Mouse (Mus musculus) heart, embryonic 16.5 days (tissue): ENCODE measurements at regions not wholly inside any gene's neighbourhood (a gene's known extent, or its start where the extent isn't known, plus 50 kb on each side); places are given as distances from the start of the nearest gene placed in this dataset.

Source experiments
- ATAC-seq: fragments of 200-750 bp; cut with Nextera tagmentation; replicated peaks from 2 replicates; pipeline ENCODE4 v1.8.0; 2017; ENCODE audit warnings: moderate number of reproducible peaks; ENCODE audit not compliant: insufficient read depth, low FRiP score; ENCODE audit errors: extremely low read depth
- H3K27ac ChIP-seq: fragments of 300-500 bp; sonication (generic); 2 replicates; pipeline ENCODE4 v1.5.1; 2014; ENCODE audit warnings: mild to moderate bottlenecking, low read length, control low read depth, moderate library complexity
- H3K27me3 ChIP-seq: fragments of 300-500 bp; sonication (generic); 2 replicates; pipeline ENCODE4 v1.6.1; 2014; ENCODE audit warnings: low read length, mixed read lengths; ENCODE audit not compliant: control insufficient read depth, insufficient read depth
- H3K36me3 ChIP-seq: fragments of 300-500 bp; sonication (generic); 2 replicates; pipeline ENCODE4 v1.6.1; 2014; ENCODE audit not compliant: control insufficient read depth, insufficient read depth
- H3K4me1 ChIP-seq: fragments of 300-500 bp; sonication (generic); 2 replicates; pipeline ENCODE4 v1.6.1; 2014; ENCODE audit warnings: low read length, mixed read lengths; ENCODE audit not compliant: control insufficient read depth, insufficient read depth
- H3K4me2 ChIP-seq: fragments of 300-500 bp; sonication (generic); 2 replicates; pipeline ENCODE4 v1.6.1; 2014; ENCODE audit warnings: low read depth, mild to moderate bottlenecking, control low read depth, low read length
- H3K4me3 ChIP-seq: fragments of 300-500 bp; sonication (generic); 2 replicates; pipeline ENCODE4 v1.5.1; 2014; ENCODE audit warnings: mild to moderate bottlenecking, control low read depth, low read length
- H3K9ac ChIP-seq: fragments of 300-500 bp; sonication (generic); 2 replicates; pipeline ENCODE4 v1.6.1; 2014; ENCODE audit warnings: low read length, control low read depth
- H3K9me3 ChIP-seq: fragments of 300-500 bp; sonication (generic); replicated peaks from 2 replicates; pipeline ENCODE4 v1.6.1; 2016; ENCODE audit warnings: low read length; ENCODE audit not compliant: control insufficient read depth
- WGBS: fragments of 180-500 bp; shearing (Covaris S2); extraction: QIAGEN DNeasy Blood & Tissue Kit; methylation state at CpG from one replicate; pipeline ENCODE4 v1.1.7; 2014; 5-methylcytosine and 5-hydroxymethylcytosine counted together

- Histone ChIP-seq H3K4me2 (no peak overlapping the region), H3K9me3 (no peaks in the 10 kb centered on the region), H3K4me3 (no peak overlapping the region), H3K27me3 (no peaks in the 10 kb centered on the region), H3K4me1 (peaks cover 4% of the 10 kb centered on the region; the same call in 1 of the 2 replicates), H3K27ac (no peak overlapping the region), H3K36me3 (no peaks in the 10 kb centered on the region), H3K9ac (no peak overlapping the region)
- no peak for ATAC-seq
- WGBS, result 37% methylated on average over 3 of the region's 3 CpGs
Measured at GRCm38 (mm10) chr19:36273466-36273865, 74.6 kb upstream of the Pcgf5 start.

- Histone ChIP-seq H3K27ac (no peak overlapping the region), H3K27me3 (no peaks in the 10 kb centered on the region), H3K36me3 (no peaks in the 10 kb centered on the region), H3K4me2 (no peak overlapping the region), H3K4me3 (no peak overlapping the region), H3K4me1 (no peaks in the 10 kb centered on the region), H3K9me3 (no peaks in the 10 kb centered on the region), H3K9ac (no peak overlapping the region)
- no peak for ATAC-seq
- 84% methylated on average over 4 of the region's 4 CpGs for WGBS
Measured at GRCm38 (mm10) chr19:36285465-36285864, 62.6 kb upstream of the Pcgf5 start.

GRCm38 (mm10) chr19:36290778-36291177 lies 57.3 kb upstream of the Pcgf5 start:
- H3K9ac ChIP-seq, result no peak overlapping the region
- no peaks in the 10 kb centered on the region for H3K27me3 ChIP-seq
- H3K36me3 ChIP-seq, result no peaks in the 10 kb centered on the region
- H3K4me3 ChIP-seq, result no peak overlapping the region
- no peak for ATAC-seq
- no peak overlapping the region for H3K4me2 ChIP-seq
- H3K4me1 ChIP-seq, result no peaks in the 10 kb centered on the region
- whole genome bisulfite sequencing, result 23% methylated on average over 4 of the region's 4 CpGs
- H3K9me3 ChIP-seq, result no peaks in the 10 kb centered on the region
- no peak overlapping the region for H3K27ac ChIP-seq

- no peak for ATAC-seq
- Histone ChIP-seq H3K4me2 (no peak overlapping the region), H3K36me3 (no peaks in the 10 kb centered on the region), H3K27me3 (no peaks in the 10 kb centered on the region), H3K27ac (no peak overlapping the region), H3K9ac (no peak overlapping the region), H3K4me1 (no peaks in the 10 kb centered on the region), H3K9me3 (no peaks in the 10 kb centered on the region), H3K4me3 (no peak overlapping the region)
- 66% methylated on average over 6 of the region's 6 CpGs for WGBS
Measured at GRCm38 (mm10) chr19:36293177-36293969, 54.7 kb upstream of the Pcgf5 start.
